Mouse (Mus musculus): ENCODE measurements around the gene Ddx11.

GRCm38 (mm10) chr17:66130371-66130770 lies 7.1 kb downstream of the Ddx11 start:
- TF ChIP-seq POLR2AphosphoS5 (IDR thresholded peaks at IDR 0.05; ENCODE audit: insufficient replicate concordance, low read depth, low read length) = no peak
- TF ChIP-seq GATA1 (IDR thresholded peaks at IDR 0.05; ENCODE audit: borderline replicate concordance, low read length) = no peak
- TF ChIP-seq GATA2 (IDR thresholded peaks at IDR 0.05; ENCODE audit: borderline replicate concordance, low read depth, low read length) = no peak
- no peak for TF ChIP-seq CTCF (IDR thresholded peaks at IDR 0.05; ENCODE audit: low read depth, low read length)
- TF ChIP-seq TAL1 (conservative IDR thresholded peaks at IDR 0.05; ENCODE audit: low read depth, low read length) = no peak
